Mouse (Mus musculus): ENCODE measurements around the gene Rgp1.

- TF ChIP-seq CTCF (conservative IDR thresholded peaks at IDR 0.05; ENCODE audit: low read length), result no peak
- TF ChIP-seq NANOG (IDR thresholded peaks at IDR 0.05; ENCODE audit: borderline replicate concordance, low read length), result no peak
- TF ChIP-seq POU5F1 (IDR thresholded peaks at IDR 0.05; ENCODE audit: borderline replicate concordance, low read length), result no peak
These were observed 17.0 kb upstream of the Rgp1 start for GRCm38 (mm10) chr4:43561436-43561996.
